Mouse (Mus musculus): Measurements from ENCODE around the gene Rubcn. TPM values are rescaled to one million over a fixed set of nuclear protein-coding genes. Genes with fewer than 3 reads are reported as not detected.

Rubcn gene
- polyA plus RNA-seq, 1 experiment from 2014 or later = 20.3 TPM

DNA sequence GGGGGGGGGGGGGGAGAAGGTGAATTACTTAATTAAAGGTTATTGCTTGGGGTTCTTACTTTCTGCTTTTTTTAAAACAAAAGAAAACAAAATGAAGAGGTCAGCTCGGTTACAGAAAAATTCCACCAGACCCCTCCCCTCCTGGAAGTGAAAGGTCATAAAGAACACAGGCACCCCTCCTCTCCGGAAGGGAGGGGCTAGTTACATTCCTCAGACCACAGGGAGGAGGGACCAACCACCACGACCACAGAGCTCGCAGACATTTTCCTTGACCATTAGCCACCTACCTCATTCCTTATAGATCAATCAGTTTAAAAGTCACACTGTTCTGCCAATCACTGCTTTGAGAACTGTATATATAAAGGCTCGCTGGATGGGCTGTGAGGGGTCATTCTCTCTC, 73.7 kb downstream of the Rubcn start:
- no peaks in the 10 kb centered on the region for H3K36me3 ChIP-seq (ENCODE audit: control insufficient read depth, insufficient read depth, low read length)

DNA sequence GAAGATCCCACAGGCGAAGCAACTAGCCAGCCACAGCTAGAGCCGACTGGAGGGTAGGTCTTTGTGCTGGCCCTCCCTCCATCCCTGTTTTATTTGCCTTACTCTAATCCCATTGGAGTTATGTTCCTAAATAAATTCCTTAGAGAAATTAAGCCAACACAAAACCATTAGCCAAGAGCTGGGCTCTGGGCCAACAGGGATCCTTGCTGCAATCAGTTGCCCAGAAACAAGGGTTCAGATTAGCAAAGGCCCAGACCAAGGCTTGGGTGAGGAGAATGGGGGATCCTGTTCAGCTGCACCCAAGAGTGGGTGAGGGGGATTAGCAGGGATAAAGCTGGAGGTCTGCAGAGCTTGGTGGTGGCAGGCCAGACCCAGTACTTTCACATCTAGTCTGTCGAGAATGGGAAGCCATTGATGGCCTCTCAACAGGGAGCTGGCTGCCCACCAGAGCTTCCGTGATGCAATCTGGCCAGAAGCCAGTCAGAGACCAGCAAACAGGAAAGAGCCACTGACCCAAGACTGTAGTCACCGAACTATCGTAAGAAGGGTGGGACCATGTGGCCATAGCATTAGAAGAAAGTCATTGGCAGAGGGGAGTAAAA, 74.2 kb downstream of the Rubcn start:
- Histone ChIP-seq H3K4me1 (ENCODE audit: control insufficient read depth, insufficient read depth, low read length) (peaks cover 10% of the 10 kb centered on the region), H3K4me3 (ENCODE audit: low read depth, low read length) (no peak overlapping the region), H3K9ac (ENCODE audit: low read depth, low read length) (no peak overlapping the region), H3K27me3 (replicated peaks; ENCODE audit: control insufficient read depth, insufficient read depth, low read length) (no peaks in the 10 kb centered on the region), H3K4me2 (ENCODE audit: low read depth, low read length) (no peak overlapping the region), H3K9me3 (ENCODE audit: control insufficient read depth, low read length) (0 out of 2 replicates have a peak, but pooled peaks cover 4% of the 10 kb centered on the region), H3K27ac (replicated peaks; ENCODE audit: low read depth, low read length) (no peak overlapping the region; the same call in 1 of the 2 replicates), H3K36me3 (ENCODE audit: control insufficient read depth, insufficient read depth, low read length) (no peaks in the 10 kb centered on the region)
- DNase-seq (ENCODE audit: low spot score) (peak; percentile 89), ATAC-seq (ENCODE audit: low read depth) (peak; percentile 82)
- 44% methylated on average over 6 of the region's 6 CpGs for WGBS

More for the DNA sequence above, 73.7 kb downstream of the Rubcn start:
- peaks cover 10% of the 10 kb centered on the region for H3K4me1 ChIP-seq (ENCODE audit: control insufficient read depth, insufficient read depth, low read length)
- ATAC-seq (ENCODE audit: low read depth) (no peak), DNase-seq (ENCODE audit: low spot score) (no peak)
- no peak overlapping the region for H3K4me2 ChIP-seq (ENCODE audit: low read depth, low read length)
- H3K4me3 ChIP-seq (ENCODE audit: low read depth, low read length) = no peak overlapping the region
- H3K27me3 ChIP-seq (replicated peaks; ENCODE audit: control insufficient read depth, insufficient read depth, low read length) = no peaks in the 10 kb centered on the region
- 46% methylated on average over 5 of the region's 5 CpGs for WGBS
- no peak overlapping the region for H3K27ac ChIP-seq (replicated peaks; ENCODE audit: low read depth, low read length)
- H3K9me3 ChIP-seq (ENCODE audit: control insufficient read depth, low read length) = 0 out of 2 replicates have a peak, but pooled peaks cover 4% of the 10 kb centered on the region
- H3K9ac ChIP-seq (ENCODE audit: low read depth, low read length) = no peak overlapping the region

DNA sequence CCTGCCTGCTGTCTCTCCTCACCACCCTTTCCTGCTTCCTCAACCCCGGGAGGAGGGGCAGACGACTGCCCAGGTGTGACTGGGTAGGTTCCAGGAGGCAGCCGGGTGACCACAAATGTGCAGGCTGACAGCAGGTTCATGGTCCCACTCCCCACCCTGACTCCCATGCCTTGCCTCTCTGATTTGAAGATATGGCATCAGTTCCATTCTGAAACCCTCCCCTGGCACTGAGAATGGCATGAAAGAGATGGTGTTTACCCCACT, 80.2 kb downstream of the Rubcn start, which contains the start of gene Muc20:
TSS of gene Muc20 (minus strand) at position 10 of the 264 bp plus-strand sequence.
- Histone ChIP-seq H3K27ac (replicated peaks; ENCODE audit: low read depth, low read length) (no peak within 1 kb of the TSS), H3K4me2 (ENCODE audit: low read depth, low read length) (no peak within 1 kb of the TSS), H3K36me3 (ENCODE audit: control insufficient read depth, insufficient read depth, low read length) (no peaks in the 10 kb centered on the region), H3K9ac (ENCODE audit: low read depth, low read length) (no peak within 1 kb of the TSS), H3K9me3 (ENCODE audit: control insufficient read depth, low read length) (0 out of 2 replicates have a peak, but pooled peaks cover 4% of the 10 kb centered on the region), H3K4me3 (ENCODE audit: low read depth, low read length) (no peak within 1 kb of the TSS), H3K4me1 (ENCODE audit: control insufficient read depth, insufficient read depth, low read length) (no peaks in the 10 kb centered on the region), H3K27me3 (replicated peaks; ENCODE audit: control insufficient read depth, insufficient read depth, low read length) (no peaks in the 10 kb centered on the region)
- ATAC-seq (ENCODE audit: low read depth) (no peak), DNase-seq (ENCODE audit: low spot score) (no peak)
- 73% methylated on average over 3 of the region's 3 CpGs for WGBS

DNA sequence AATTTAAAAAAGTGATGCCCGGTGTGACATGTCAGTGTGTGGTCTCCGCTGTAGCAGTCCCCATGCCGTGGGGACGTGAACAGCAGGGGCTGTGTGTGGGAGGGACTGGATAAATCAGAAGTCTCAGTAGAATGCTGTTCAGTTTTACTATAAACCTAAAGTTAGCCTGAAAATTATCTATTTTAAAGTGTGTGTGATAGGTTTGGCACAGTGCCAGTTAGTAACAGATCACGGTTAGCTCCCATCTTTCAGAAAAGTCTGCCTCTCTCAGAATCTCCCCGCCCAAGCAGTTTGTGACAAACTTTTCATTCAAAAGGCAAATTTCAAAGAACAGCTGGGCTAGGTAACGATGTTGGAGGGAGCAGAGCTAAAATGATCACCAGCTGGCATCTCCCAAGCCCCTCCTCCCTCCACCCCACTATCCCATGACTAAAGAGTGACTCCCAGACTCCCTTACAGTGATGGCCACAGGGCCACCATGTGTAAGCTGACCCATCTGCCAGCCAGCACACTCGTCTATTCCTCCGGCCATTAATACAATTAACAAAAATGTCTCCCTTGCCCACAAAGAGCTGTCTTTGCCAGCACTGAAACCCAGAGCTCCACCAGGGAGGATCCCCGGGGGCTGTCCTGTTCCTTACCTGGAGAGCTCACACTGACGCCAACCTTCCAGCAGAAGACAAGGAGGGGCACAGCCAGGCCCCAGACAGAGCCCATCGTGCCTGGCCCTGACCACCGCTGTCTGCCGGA, 80.7 kb downstream of the Rubcn start:
- DNase-seq (ENCODE audit: low spot score) (no peak), ATAC-seq (ENCODE audit: low read depth) (0 out of 2 replicates have a peak, but pooled peaks have one; percentile 60)
- Histone ChIP-seq H3K27ac (replicated peaks; ENCODE audit: low read depth, low read length) (no peak overlapping the region), H3K36me3 (ENCODE audit: control insufficient read depth, insufficient read depth, low read length) (no peaks in the 10 kb centered on the region), H3K4me1 (ENCODE audit: control insufficient read depth, insufficient read depth, low read length) (no peaks in the 10 kb centered on the region), H3K9me3 (ENCODE audit: control insufficient read depth, low read length) (0 out of 2 replicates have a peak, but pooled peaks cover 4% of the 10 kb centered on the region), H3K4me3 (ENCODE audit: low read depth, low read length) (no peak overlapping the region), H3K9ac (ENCODE audit: low read depth, low read length) (no peak overlapping the region), H3K4me2 (ENCODE audit: low read depth, low read length) (no peak overlapping the region), H3K27me3 (replicated peaks; ENCODE audit: control insufficient read depth, insufficient read depth, low read length) (no peaks in the 10 kb centered on the region)
- 53% methylated on average over 14 of the region's 14 CpGs for WGBS

DNA sequence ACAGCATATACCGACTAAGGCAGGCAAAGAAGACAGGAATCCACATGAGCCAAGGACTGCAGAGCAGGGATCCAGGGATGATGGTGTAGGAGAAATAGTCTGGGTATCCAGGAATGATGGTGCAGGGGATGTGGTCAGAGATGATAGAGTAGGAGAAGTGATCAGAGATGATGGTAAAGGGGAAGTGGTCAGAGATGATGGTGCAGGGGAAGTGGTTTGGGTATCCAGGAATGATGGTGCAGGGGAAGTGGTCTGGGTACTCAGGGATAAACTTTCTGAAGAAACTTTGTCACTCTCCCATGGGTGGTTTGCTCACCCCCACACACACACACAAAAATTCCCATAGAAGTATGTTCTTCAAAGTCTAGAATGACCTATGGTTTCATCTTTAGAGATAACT, 82.4 kb downstream of the Rubcn start:
- no peak overlapping the region for H3K4me3 ChIP-seq (ENCODE audit: low read depth, low read length)
- H3K27me3 ChIP-seq (replicated peaks; ENCODE audit: control insufficient read depth, insufficient read depth, low read length) = no peaks in the 10 kb centered on the region
- no peaks in the 10 kb centered on the region for H3K36me3 ChIP-seq (ENCODE audit: control insufficient read depth, insufficient read depth, low read length)
- DNase-seq (ENCODE audit: low spot score) (no peak), ATAC-seq (ENCODE audit: low read depth) (no peak)
- no peaks in the 10 kb centered on the region for H3K4me1 ChIP-seq (ENCODE audit: control insufficient read depth, insufficient read depth, low read length)
- 89% methylated on average over 1 of the region's 1 CpGs for WGBS
- no peak overlapping the region for H3K9ac ChIP-seq (ENCODE audit: low read depth, low read length)
- H3K9me3 ChIP-seq (ENCODE audit: control insufficient read depth, low read length) = 0 out of 2 replicates have a peak, but pooled peaks cover 4% of the 10 kb centered on the region
- H3K4me2 ChIP-seq (ENCODE audit: low read depth, low read length) = no peak overlapping the region
- no peak overlapping the region for H3K27ac ChIP-seq (replicated peaks; ENCODE audit: low read depth, low read length)

DNA sequence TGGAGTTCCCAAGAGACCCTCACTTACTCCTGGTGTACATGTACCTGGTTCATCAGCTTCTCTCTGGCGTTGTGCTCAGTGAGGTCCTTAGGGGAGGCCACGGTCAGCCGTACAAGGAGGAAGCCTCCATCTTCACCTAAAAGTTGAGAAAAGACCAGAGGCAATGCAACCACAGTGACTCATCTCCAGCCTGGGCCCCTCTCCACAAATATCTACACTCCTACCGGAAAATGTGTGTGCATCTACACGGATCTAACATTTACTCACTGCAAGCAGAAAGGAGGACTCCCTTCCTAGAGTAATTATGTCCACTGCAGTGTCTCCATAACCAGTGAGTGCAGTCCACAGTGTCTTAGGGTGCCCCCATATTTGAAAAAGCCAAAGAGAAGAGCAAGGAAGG, 87.5 kb downstream of the Rubcn start:
- Histone ChIP-seq H3K9ac (ENCODE audit: low read depth, low read length) (no peak overlapping the region), H3K27ac (replicated peaks; ENCODE audit: low read depth, low read length) (no peak overlapping the region), H3K4me2 (ENCODE audit: low read depth, low read length) (no peak overlapping the region), H3K4me1 (ENCODE audit: control insufficient read depth, insufficient read depth, low read length) (no peaks in the 10 kb centered on the region), H3K9me3 (ENCODE audit: control insufficient read depth, low read length) (no peaks in the 10 kb centered on the region), H3K27me3 (replicated peaks; ENCODE audit: control insufficient read depth, insufficient read depth, low read length) (no peaks in the 10 kb centered on the region), H3K36me3 (ENCODE audit: control insufficient read depth, insufficient read depth, low read length) (no peaks in the 10 kb centered on the region), H3K4me3 (ENCODE audit: low read depth, low read length) (no peak overlapping the region)
- ATAC-seq (ENCODE audit: low read depth) = no peak
- no peak for DNase-seq (ENCODE audit: low spot score)
- 87% methylated on average over 5 of the region's 5 CpGs for WGBS

DNA sequence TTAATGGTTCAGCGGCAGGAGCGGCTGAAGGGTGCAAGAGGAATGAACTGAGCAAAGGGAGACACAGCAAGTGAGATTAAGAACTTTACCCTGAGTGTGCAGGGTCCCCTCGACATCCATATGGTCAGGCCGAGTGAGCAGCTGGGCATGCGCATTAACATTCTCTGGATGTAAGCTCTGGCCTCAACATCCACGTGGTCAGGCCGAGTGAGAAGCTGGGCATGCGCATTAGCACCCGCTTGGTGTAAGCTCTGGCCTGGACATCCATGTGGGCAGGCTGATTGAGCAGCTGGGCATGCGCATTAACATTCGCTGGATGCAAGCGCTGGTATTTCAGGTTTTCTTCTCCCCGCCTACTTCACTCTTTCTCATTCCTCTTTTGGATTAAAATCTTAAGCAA, 92.7 kb downstream of the Rubcn start:
- H3K9me3 ChIP-seq (ENCODE audit: control insufficient read depth, low read length) = no peaks in the 10 kb centered on the region
- no peak for ATAC-seq (ENCODE audit: low read depth)
- H3K4me2 ChIP-seq (ENCODE audit: low read depth, low read length) = no peak overlapping the region
- H3K27ac ChIP-seq (replicated peaks; ENCODE audit: low read depth, low read length) = no peak overlapping the region
- H3K27me3 ChIP-seq (replicated peaks; ENCODE audit: control insufficient read depth, insufficient read depth, low read length) = no peaks in the 10 kb centered on the region
- DNase-seq (ENCODE audit: low spot score) = peak; percentile 43
- no peak overlapping the region for H3K9ac ChIP-seq (ENCODE audit: low read depth, low read length)
- WGBS = 79% methylated on average over 13 of the region's 13 CpGs
- no peaks in the 10 kb centered on the region for H3K36me3 ChIP-seq (ENCODE audit: control insufficient read depth, insufficient read depth, low read length)
- no peak overlapping the region for H3K4me3 ChIP-seq (ENCODE audit: low read depth, low read length)
- H3K4me1 ChIP-seq (ENCODE audit: control insufficient read depth, insufficient read depth, low read length) = no peaks in the 10 kb centered on the region

DNA sequence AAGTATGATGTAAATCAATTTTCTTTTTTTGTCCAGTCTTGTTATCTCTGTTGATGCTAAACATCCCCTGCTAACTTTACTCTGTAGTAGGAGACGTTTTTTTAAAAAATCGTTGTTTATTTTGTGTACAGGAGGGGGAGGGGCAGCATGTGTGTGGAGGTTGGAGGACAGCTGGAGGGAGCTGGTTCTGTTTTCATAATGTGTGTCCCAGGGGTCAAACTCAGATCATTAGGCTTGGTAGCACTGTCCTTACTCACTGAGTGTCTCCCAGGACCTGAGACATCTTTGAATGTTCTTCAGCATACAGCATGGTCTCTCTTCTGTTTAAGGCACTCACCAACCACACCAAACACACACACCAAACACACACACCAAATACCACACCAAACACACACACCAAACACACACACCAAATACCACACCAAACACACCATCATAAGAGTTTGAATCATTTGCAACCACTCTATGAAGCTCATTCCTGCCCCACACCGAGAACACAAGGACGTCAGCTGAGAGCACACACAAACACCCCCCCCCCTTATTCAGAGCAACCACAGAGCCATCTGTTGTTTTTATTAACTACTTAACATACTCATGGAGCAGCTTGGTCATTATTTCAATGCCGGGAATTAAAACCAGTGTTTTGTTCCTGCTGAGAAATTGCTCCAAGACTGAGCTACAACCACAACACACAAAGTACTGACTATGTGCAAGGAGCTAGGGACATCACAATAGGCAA, 94.1 kb downstream of the Rubcn start:
- no peak overlapping the region for H3K9ac ChIP-seq (ENCODE audit: low read depth, low read length)
- WGBS = 50% methylated on average over 5 of the region's 5 CpGs
- DNase-seq (ENCODE audit: low spot score) (no peak), ATAC-seq (ENCODE audit: low read depth) (no peak)
- no peak overlapping the region for H3K4me3 ChIP-seq (ENCODE audit: low read depth, low read length)
- H3K36me3 ChIP-seq (ENCODE audit: control insufficient read depth, insufficient read depth, low read length) = no peaks in the 10 kb centered on the region
- no peak overlapping the region for H3K27ac ChIP-seq (replicated peaks; ENCODE audit: low read depth, low read length)
- no peak overlapping the region for H3K4me2 ChIP-seq (ENCODE audit: low read depth, low read length)
- H3K4me1 ChIP-seq (ENCODE audit: control insufficient read depth, insufficient read depth, low read length) = no peaks in the 10 kb centered on the region
- H3K27me3 ChIP-seq (replicated peaks; ENCODE audit: control insufficient read depth, insufficient read depth, low read length) = no peaks in the 10 kb centered on the region
- H3K9me3 ChIP-seq (ENCODE audit: control insufficient read depth, low read length) = no peaks in the 10 kb centered on the region

Data from embryonic facial prominence, embryonic 14.5 days (tissue).